Mouse (Mus musculus) bone marrow, adult 2 months (tissue): ENCODE measurements around the gene Golt1a.

ENCODE experiments used
- CTCF ChIP-seq: fragments of 200-500 bp; IDR thresholded peaks from 2 replicates; pipeline ENCODE4 v1.5.1; 2011; ENCODE audit warnings: low read length, control low read depth; ENCODE audit not compliant: control insufficient read depth, insufficient read depth
- POLR2A ChIP-seq: fragments of 200-500 bp; IDR thresholded peaks from 2 replicates; pipeline ENCODE4 v1.6.1; 2011; ENCODE audit warnings: low read depth, mild to moderate bottlenecking, control low read depth, low read length, borderline replicate concordance; ENCODE audit not compliant: control insufficient read depth

- no peak for TF ChIP-seq CTCF
- no peak for TF ChIP-seq POLR2A
Measured at GRCm38 (mm10) chr1:133263134-133263533, 46.5 kb upstream of the Golt1a start.
